Mouse (Mus musculus): ENCODE results near the gene Kif16b. TPM values are rescaled to one million over a fixed set of nuclear protein-coding genes. Genes with fewer than 3 reads are reported as not detected.

Gene Kif16b
- total RNA-seq, 1 experiment, result 10.5 TPM

DNA sequence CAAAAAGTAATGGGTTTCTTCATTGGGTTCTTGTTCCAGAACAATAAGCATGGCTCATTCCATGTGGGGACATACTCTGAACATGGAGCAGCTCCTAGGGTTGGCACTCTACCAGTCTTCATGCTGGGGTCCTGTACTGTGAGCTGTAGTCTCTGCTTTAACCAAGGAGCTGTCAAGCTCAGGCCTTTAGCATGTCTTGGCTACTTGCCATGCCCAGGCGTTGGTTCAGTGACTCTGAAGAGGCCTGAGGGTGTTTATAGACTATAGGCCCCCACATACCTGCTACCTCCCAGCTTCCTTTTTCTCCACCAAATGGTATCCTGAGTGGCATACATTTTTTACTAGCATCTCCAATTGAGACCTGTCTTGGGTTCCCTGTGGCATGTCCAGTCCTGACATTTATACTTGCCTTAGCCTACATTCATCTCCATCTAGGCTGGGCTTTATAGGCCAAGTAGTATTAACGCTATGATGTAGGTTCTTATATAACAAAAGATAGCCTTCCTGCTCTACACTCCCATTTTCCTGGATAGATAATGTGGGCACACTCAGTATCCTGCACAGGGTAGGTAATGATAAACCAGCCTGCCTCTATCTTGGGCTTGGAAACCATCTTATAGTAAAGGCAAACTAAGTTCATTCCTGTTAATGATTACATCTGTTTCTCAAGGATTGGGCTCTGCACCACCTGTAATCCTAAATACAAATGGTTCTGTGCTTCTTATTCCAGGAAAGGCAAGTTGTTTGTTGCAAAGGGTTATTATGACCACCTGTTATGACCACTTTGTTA lies 271.6 kb downstream of the Kif16b start:
- TF ChIP-seq MAFK (IDR thresholded peaks at IDR 0.05; ENCODE audit: insufficient read depth, low read depth, low read length), result no peak
- TF ChIP-seq CHD2 (IDR thresholded peaks at IDR 0.05; ENCODE audit: low read depth, low read length), result no peak
- no peak for TF ChIP-seq ZC3H11A (IDR thresholded peaks at IDR 0.05; ENCODE audit: borderline replicate concordance, low read depth, low read length)
- no peak for TF ChIP-seq HCFC1 (IDR thresholded peaks at IDR 0.05; ENCODE audit: borderline replicate concordance, insufficient read depth, low read length)
- no peak for TF ChIP-seq ZNF384 (IDR thresholded peaks at IDR 0.05; ENCODE audit: low read depth, low read length)
- Histone ChIP-seq H3K9ac (ENCODE audit: insufficient read depth, low read depth, low read length, poor library complexity, severe bottlenecking) (no peak overlapping the region), H3K9me3 (ENCODE audit: control insufficient read depth, insufficient read depth, low read depth, low read length) (no peaks in the 10 kb centered on the region), H3K27ac (ENCODE audit: insufficient read depth, low read depth, low read length, poor library complexity, severe bottlenecking) (no peak overlapping the region), H3K36me3 (ENCODE audit: control insufficient read depth, insufficient read depth, low read length, poor library complexity, severe bottlenecking) (no peaks in the 10 kb centered on the region), H3K4me1 (ENCODE audit: control insufficient read depth in 2 of 2, insufficient read depth in 2 of 2, low read length in 2 of 2, poor library complexity in 1 of 2) (no peaks in the 10 kb centered on the region), H3K4me3 (ENCODE audit: insufficient read depth in 1 of 2, low read depth in 1 of 2, low read length in 2 of 2, poor library complexity in 1 of 2, severe bottlenecking in 1 of 2) (no peak overlapping the region)
- no peak for DNase-seq (ENCODE audit: low read depth, low spot score)
- in situ Hi-C loops (cut with MboI; ENCODE audit: low sequenced_read_pairs in 2 of 2, unreplicated experiment in 2 of 2), result no loop called here

DNA sequence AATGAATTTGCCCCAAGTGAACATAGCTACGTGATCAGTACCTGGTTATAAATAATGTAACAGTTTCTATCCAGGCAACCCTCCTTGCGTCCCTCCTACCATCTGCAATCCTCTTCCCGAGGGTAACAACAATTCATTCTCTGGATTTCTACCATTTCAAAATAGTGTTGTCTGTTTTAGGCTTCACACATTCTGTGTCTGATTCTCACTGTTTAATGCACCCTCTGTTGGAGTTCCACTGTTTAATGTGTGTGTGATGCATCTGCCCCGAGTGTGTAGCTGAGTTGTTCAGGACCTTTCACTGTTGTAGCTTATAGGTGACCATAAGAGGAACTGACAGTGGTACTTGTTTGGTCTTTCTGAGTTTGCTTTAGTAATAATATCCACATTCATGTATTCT lies 275.6 kb downstream of the Kif16b start:
- Histone ChIP-seq H3K36me3 (ENCODE audit: control insufficient read depth, insufficient read depth, low read length, poor library complexity, severe bottlenecking) (no peaks in the 10 kb centered on the region), H3K9me3 (ENCODE audit: control insufficient read depth, insufficient read depth, low read depth, low read length) (no peaks in the 10 kb centered on the region), H3K27ac (ENCODE audit: insufficient read depth, low read depth, low read length, poor library complexity, severe bottlenecking) (no peak overlapping the region), H3K9ac (ENCODE audit: insufficient read depth, low read depth, low read length, poor library complexity, severe bottlenecking) (no peak overlapping the region), H3K4me1 (ENCODE audit: control insufficient read depth in 2 of 2, insufficient read depth in 2 of 2, low read length in 2 of 2, poor library complexity in 1 of 2) (no peaks in the 10 kb centered on the region), H3K4me3 (ENCODE audit: insufficient read depth in 1 of 2, low read depth in 1 of 2, low read length in 2 of 2, poor library complexity in 1 of 2, severe bottlenecking in 1 of 2) (no peak overlapping the region)
- in situ Hi-C loops (cut with MboI; ENCODE audit: low sequenced_read_pairs in 2 of 2, unreplicated experiment in 2 of 2), result no loop called here
- no peak for DNase-seq (ENCODE audit: low read depth, low spot score)
- no peak for TF ChIP-seq HCFC1 (IDR thresholded peaks at IDR 0.05; ENCODE audit: borderline replicate concordance, insufficient read depth, low read length)
- no peak for TF ChIP-seq ZC3H11A (IDR thresholded peaks at IDR 0.05; ENCODE audit: borderline replicate concordance, low read depth, low read length)
- TF ChIP-seq CHD2 (IDR thresholded peaks at IDR 0.05; ENCODE audit: low read depth, low read length), result no peak
- no peak for TF ChIP-seq ZNF384 (IDR thresholded peaks at IDR 0.05; ENCODE audit: low read depth, low read length)

GRCm38 (mm10) chr2:142625101-142625500 lies 276.2 kb downstream of the Kif16b start:
- H3K4me1 ChIP-seq (ENCODE audit: control insufficient read depth in 2 of 2, insufficient read depth in 2 of 2, low read length in 2 of 2, poor library complexity in 1 of 2), result no peaks in the 10 kb centered on the region
- no peak overlapping the region for H3K27ac ChIP-seq (ENCODE audit: insufficient read depth, low read depth, low read length, poor library complexity, severe bottlenecking)
- no peak overlapping the region for H3K9ac ChIP-seq (ENCODE audit: insufficient read depth, low read depth, low read length, poor library complexity, severe bottlenecking)
- no peaks in the 10 kb centered on the region for H3K9me3 ChIP-seq (ENCODE audit: control insufficient read depth, insufficient read depth, low read depth, low read length)
- no peak for DNase-seq (ENCODE audit: low read depth, low spot score)
- H3K36me3 ChIP-seq (ENCODE audit: control insufficient read depth, insufficient read depth, low read length, poor library complexity, severe bottlenecking), result no peaks in the 10 kb centered on the region
- TF ChIP-seq HCFC1 (IDR thresholded peaks at IDR 0.05; ENCODE audit: borderline replicate concordance, insufficient read depth, low read length) (no peak), ZNF384 (IDR thresholded peaks at IDR 0.05; ENCODE audit: low read depth, low read length) (no peak), MAFK (IDR thresholded peaks at IDR 0.05; ENCODE audit: insufficient read depth, low read depth, low read length) (no peak), CHD2 (IDR thresholded peaks at IDR 0.05; ENCODE audit: low read depth, low read length) (no peak), ZC3H11A (IDR thresholded peaks at IDR 0.05; ENCODE audit: borderline replicate concordance, low read depth, low read length) (no peak)
- H3K4me3 ChIP-seq (ENCODE audit: insufficient read depth in 1 of 2, low read depth in 1 of 2, low read length in 2 of 2, poor library complexity in 1 of 2, severe bottlenecking in 1 of 2), result no peak overlapping the region
- in situ Hi-C loops (cut with MboI; ENCODE audit: low sequenced_read_pairs in 2 of 2, unreplicated experiment in 2 of 2), result no loop called here

DNA sequence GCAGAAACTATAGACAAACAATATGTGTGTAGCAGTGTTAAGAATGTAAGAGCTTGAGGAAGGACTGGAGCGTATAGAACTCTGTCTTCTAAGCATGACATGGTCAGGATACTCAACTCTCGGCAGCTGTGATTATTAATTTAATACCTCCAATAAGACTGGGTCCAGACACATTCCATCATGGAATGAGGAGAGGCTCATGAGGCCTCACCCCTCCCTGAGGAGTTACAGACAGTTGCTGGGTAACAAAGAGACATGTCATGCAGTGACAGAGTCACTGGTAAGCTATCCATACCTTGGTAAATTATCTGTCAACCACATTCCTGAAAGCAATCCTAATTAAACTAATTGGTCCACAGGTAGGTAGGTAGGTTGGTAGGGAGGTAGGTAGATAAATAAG lies 277.1 kb downstream of the Kif16b start:
- H3K9ac ChIP-seq (ENCODE audit: insufficient read depth, low read depth, low read length, poor library complexity, severe bottlenecking), result no peak overlapping the region
- in situ Hi-C loops (cut with MboI; ENCODE audit: low sequenced_read_pairs in 2 of 2, unreplicated experiment in 2 of 2), result no loop called here
- no peak for DNase-seq (ENCODE audit: low read depth, low spot score)
- no peak overlapping the region for H3K27ac ChIP-seq (ENCODE audit: insufficient read depth, low read depth, low read length, poor library complexity, severe bottlenecking)
- H3K4me3 ChIP-seq (ENCODE audit: insufficient read depth in 1 of 2, low read depth in 1 of 2, low read length in 2 of 2, poor library complexity in 1 of 2, severe bottlenecking in 1 of 2), result no peak overlapping the region
- H3K36me3 ChIP-seq (ENCODE audit: control insufficient read depth, insufficient read depth, low read length, poor library complexity, severe bottlenecking), result no peaks in the 10 kb centered on the region
- H3K4me1 ChIP-seq (ENCODE audit: control insufficient read depth in 2 of 2, insufficient read depth in 2 of 2, low read length in 2 of 2, poor library complexity in 1 of 2), result no peaks in the 10 kb centered on the region
- TF ChIP-seq CHD2 (IDR thresholded peaks at IDR 0.05; ENCODE audit: low read depth, low read length), result no peak
- no peak for TF ChIP-seq ZNF384 (IDR thresholded peaks at IDR 0.05; ENCODE audit: low read depth, low read length)
- TF ChIP-seq HCFC1 (IDR thresholded peaks at IDR 0.05; ENCODE audit: borderline replicate concordance, insufficient read depth, low read length), result no peak
- TF ChIP-seq MAFK (IDR thresholded peaks at IDR 0.05; ENCODE audit: insufficient read depth, low read depth, low read length), result no peak
- TF ChIP-seq ZC3H11A (IDR thresholded peaks at IDR 0.05; ENCODE audit: borderline replicate concordance, low read depth, low read length), result no peak
- H3K9me3 ChIP-seq (ENCODE audit: control insufficient read depth, insufficient read depth, low read depth, low read length), result no peaks in the 10 kb centered on the region
